Mouse (Mus musculus): ENCODE measurements around the gene Cflar.

GRCm38 (mm10) chr1:58788410-58788809 is 77.1 kb downstream of the Cflar start:
- TF ChIP-seq POLR2A (IDR thresholded peaks at IDR 0.05; ENCODE audit: borderline replicate concordance, control insufficient read depth, low read depth, low read length) = no peak
- TF ChIP-seq CTCF (IDR thresholded peaks at IDR 0.05; ENCODE audit: control insufficient read depth, insufficient read depth, low read length) = no peak

Measured in bone marrow, adult 2 months (tissue).